Mouse (Mus musculus): ENCODE measurements around the gene Sept1. TPM values are rescaled to one million over a fixed set of nuclear protein-coding genes. Genes with fewer than 3 reads are reported as not detected.
"Not testable (repeated sequence)": the region's sequence is repeated elsewhere in the genome, so short reads cannot be mapped to it uniquely, and the experiment has no call there.

Gene Sept1
- total RNA-seq, 2 experiments from 2014 or later = 3.5 to 6.4 TPM

DNA sequence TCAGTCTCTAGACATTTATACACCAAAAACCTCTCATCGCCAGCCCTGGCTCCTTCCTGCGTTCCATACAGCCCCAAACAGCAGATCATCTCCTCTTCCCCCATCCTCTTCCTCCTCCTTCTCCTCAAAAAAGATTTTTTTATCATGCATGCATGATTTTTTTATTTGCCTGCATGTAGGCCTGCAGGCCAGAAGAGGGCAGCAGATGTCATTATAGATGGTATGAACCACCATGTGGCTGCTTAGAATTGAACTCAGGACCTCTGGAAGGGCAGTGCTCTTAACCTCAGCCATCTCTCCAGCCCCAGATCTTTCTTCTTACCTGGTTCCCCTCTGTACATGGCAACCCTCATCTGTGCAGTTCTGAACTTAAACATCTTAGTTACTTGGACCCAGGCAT is 19.5 kb upstream of the Sept1 start:
- Histone ChIP-seq H3K27ac (no peak overlapping the region; the same call in 1 of the 2 replicates), H3K4me3 (no peak overlapping the region)
- DNase-seq (ENCODE audit: extremely low spot score in 1 of 2, low spot score in 2 of 2) = no peak
- intact Hi-C loops (cut with DNase I) = no loop called here
- peak; percentile 61 for TF ChIP-seq CTCF (IDR thresholded peaks at IDR 0.05)

DNA sequence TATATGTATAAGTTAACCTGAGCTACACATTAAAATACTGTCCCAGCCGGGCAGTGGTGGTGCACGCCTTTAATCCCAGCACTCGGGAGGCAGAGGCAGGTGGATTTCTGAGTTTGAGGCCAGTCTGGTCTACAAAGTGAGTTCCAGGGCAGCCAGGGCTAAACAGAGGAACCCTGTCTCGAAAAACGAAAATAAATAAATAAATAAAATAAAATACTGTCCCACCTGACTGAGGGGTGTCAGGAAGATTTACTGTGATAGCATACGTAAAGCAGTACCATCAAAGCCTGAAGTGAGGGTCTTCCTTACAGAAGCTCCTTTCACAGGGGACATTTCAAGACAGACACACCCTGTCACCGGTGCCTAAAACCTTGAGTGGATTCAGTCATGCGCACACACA is 17.6 kb upstream of the Sept1 start:
- H3K27ac ChIP-seq = not testable (repeated sequence)

DNA sequence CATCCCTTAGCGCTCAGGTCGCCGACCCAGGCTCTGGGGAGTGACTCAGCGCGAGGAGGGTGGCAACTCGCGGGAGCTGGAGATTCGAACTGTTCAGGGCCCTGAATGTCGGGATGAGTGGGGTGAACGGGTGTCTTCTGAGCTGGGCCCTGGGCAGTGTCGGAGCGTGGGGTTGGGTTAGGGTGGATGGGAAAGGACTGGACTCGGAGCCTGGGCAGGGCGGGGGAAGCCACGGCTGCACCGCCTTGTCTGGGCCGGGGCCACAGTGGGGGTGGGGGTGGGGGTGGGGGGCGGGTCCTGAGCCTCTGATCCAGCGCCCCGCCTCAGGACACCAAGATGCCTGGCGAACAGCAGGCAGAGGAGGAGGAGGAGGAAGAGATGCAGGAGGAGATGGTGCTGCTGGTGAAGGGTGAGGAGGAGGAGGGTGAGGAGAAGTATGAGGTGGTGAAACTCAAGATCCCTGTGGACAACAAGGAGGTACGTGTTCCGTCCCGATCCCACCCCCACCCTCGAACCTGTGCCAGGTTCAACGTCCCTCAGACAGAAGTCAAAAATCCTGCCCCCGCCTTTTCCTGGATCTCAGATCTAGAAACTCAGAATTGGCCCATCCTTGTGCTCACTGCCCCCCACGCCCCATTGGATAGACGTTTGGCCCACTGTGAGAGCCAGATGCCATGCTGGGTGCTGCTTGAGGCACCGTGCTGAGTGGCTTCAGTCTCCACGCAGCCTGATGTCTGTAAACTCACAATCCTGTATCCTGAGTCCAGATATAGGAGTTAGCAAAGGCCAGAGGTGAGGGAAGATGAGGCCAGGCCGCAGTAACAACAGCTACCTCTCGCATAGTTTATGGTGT is 12.0 kb upstream of the Sept1 start:
- TF ChIP-seq CTCF (IDR thresholded peaks at IDR 0.05) = no peak
- Histone ChIP-seq H3K27ac (peak overlapping the region; percentile 97), H3K4me3 (peak overlapping the region; percentile 93)
- intact Hi-C loops (cut with DNase I) = no loop called here
- no peak for DNase-seq (ENCODE audit: extremely low spot score in 1 of 2, low spot score in 2 of 2)

More for the DNA sequence above, 17.6 kb upstream of the Sept1 start:
- H3K4me3 ChIP-seq; DNase-seq (ENCODE audit: extremely low spot score in 1 of 2, low spot score in 2 of 2); intact Hi-C loops (cut with DNase I): not testable (repeated sequence)

DNA sequence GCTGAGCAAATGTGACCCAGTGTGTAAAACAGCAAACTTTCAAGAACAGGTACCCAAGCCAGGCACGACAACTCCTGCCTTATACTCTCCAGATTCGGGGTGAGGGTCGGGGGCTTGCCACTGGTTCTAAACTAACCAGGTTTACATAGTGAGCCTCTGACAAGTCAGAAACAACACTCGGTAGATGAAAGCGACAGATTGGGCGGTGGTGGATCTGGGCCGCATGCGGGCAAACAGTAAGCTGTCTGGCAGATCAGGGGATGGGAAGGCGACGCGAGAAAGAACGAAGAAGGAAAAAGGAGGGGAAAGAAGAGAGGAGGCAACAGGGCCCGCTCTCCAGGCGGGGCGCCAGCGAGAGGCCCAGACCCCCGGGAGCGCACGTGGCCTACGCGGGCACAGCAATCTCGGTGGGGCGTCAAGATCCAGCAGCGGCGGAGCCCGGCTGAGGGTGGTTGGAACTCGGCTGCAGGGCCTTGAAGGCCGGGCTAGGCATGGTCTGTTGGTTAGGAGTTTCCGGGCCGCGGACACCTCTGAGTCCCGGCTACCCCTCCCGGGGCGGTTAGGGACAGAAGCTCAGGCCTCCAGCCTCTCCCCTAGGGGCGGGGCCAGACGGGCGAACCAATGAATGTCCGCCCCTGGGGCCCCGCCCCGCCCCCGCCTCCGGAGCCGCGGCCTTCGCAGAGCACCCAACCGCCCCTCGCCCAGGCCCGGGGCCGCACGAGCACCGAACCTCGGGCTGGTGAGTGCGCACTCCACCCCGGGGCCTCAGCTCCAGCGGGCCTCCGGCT is 11.1 kb upstream of the Sept1 start, which contains the start of gene Zfp771:
TSS of gene Zfp771 (plus strand) at position 405 of the 788 bp plus-strand sequence.
- peak; percentile 27 for TF ChIP-seq CTCF (IDR thresholded peaks at IDR 0.05)

DNA sequence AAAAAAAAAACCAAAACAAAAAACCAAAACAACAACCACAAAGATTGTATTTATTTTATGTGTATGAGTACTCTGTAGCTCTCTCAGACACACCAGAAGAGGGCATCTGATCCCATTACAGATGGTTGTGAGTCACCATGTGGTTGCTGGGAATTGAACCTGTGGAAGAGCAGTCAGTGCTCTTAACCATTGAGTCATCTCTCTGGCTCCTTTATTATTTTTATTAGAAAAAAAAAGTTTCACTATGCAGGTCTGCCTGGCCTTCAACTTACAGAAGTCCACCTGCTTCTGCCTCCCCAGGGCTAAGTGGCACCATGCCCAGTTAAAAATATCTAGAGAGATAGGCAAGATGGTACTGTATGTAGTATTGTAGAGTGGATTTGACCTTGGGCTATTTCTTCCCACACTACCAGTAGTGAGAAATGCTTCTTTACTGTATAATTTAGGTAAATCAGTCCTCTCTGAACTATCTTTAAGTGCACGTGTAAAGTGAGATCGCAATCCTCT is 10.5 kb upstream of the Sept1 start:
- no peak; the same call in 1 of the 2 replicates for TF ChIP-seq CTCF (IDR thresholded peaks at IDR 0.05)
- H3K27ac ChIP-seq = peak overlapping the region; percentile 97

More for the DNA sequence above, 11.1 kb upstream of the Sept1 start, which contains the start of gene Zfp771:
- Histone ChIP-seq H3K4me3 (peak within 1 kb of the TSS; percentile 93), H3K27ac (peak within 1 kb of the TSS; percentile 97)
- peak; percentile 92 to 93 for DNase-seq (ENCODE audit: extremely low spot score in 1 of 2, low spot score in 2 of 2)
- intact Hi-C loops (cut with DNase I) = no loop called here

DNA sequence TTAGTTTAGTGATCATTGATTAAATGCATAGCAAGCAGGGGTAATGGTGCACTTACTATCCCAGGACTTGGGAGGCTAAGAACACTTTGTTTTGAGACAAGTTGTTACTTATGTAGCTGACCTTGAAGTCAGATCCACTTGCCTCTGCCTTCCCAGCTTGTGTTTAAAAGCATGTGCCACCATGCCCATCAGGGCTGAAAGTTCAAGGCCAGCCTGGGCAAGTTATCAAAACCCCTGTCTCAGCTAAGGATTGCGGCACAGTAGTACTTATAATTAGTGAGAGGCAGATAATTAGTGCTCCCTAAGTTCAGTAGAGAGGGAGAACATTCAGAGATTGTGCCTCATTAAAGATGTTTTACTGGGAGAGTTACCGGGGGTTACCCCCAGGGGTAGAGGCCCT is 1.8 kb upstream of the Sept1 start:
- H3K4me3 ChIP-seq = no peak overlapping the region
- no peak for DNase-seq (ENCODE audit: extremely low spot score in 1 of 2, low spot score in 2 of 2)
- H3K27ac ChIP-seq = no peak overlapping the region
- no peak for TF ChIP-seq CTCF (IDR thresholded peaks at IDR 0.05)
- intact Hi-C loops (cut with DNase I) = no loop called here

More for the DNA sequence above, 10.5 kb upstream of the Sept1 start:
- H3K4me3 ChIP-seq = peak overlapping the region; percentile 93; the same call in 1 of the 2 replicates
- DNase-seq (ENCODE audit: extremely low spot score in 1 of 2, low spot score in 2 of 2) = no peak
- intact Hi-C loops (cut with DNase I) = no loop called here

DNA sequence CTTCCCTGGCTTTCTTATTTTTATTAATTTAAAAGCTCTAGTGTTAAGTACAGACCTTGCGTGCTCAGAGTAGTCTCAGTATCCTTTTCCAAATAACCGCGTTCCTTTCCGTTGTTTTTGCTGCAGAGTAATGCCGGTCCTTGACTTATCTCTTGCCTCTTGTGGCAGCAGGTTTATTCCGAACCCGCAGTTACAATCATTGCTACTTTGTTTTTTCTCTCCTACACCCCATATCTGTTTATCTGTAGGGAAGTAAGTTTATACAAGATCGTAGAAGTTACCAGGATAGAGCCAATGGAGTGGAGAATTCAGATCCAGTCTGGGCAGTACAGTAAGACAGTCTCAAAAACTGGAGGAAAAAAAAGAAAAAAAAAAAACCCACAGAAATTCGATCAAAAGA is 835 bp upstream of the Sept1 start:
- intact Hi-C loops (cut with DNase I) = no loop called here
- Histone ChIP-seq H3K4me3 (peak overlapping the region; percentile 96), H3K27ac (peak overlapping the region; percentile 93)
- no peak for TF ChIP-seq CTCF (IDR thresholded peaks at IDR 0.05)
- DNase-seq (ENCODE audit: extremely low spot score in 1 of 2, low spot score in 2 of 2) = no peak

DNA sequence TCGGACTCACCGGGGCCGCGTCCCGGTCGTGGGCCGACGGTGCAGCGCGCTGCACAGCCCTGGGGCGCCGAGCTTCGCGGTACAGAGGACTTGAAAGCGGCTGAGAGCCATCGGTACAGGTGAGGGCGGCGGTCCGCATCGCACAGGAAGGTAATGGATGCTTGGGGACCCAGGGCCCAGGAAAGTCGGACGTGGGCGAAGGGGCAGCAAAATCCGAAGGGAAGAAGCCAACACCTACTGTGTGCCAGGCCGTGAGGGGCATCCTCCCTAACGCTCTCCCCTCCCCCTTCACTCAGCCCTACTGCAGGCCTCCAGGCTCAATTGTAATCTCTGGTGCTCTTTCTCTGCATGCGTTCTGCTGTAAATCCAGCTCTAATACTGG is 429 bp upstream of the Sept1 start:
- TF ChIP-seq CTCF (IDR thresholded peaks at IDR 0.05) = no peak
- Histone ChIP-seq H3K4me3 (peak overlapping the region; percentile 96), H3K27ac (peak overlapping the region; percentile 93)
- DNase-seq (ENCODE audit: extremely low spot score in 1 of 2, low spot score in 2 of 2) = no peak
- intact Hi-C loops (cut with DNase I) = no loop called here

DNA sequence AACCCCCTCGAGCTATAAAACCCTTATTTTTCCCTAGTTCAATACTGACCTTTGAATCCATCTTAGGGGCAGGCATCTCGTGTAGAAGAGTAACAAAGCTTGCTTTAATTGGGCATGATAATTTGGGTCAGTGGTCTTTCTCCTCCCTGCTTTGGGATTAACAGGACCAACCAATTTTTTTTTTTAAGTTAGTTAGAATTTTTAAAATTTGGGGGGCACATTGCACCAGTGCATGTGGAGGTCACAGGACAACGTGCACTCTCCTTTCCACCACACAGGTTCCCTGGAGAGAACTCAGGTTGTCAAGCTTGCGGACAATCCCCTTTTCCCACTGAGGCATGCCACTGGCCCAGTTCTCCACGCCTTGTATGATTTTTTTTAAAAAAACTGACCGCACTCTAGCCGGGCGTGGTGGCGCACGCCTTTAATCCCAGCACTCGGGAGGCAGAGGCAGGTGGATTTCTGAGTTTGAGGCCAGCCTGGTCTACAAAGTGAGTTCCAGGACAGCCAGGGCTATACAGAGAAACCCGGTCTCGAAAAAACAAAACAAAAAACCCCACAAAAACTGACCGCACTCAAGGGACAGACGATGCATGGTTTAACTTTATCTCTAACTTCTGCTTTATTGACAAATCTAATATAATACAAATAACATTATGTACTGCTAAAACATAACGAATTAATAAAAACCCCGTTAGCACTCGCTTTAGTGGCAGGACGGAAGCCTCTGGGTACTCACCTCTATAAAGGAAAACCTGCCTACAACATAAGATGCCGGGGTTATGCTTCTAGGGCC is 906 bp downstream of the Sept1 start:
- intact Hi-C loops (cut with DNase I) = no loop called here
- peak overlapping the region; percentile 96 for H3K4me3 ChIP-seq
- H3K27ac ChIP-seq = peak overlapping the region; percentile 93
- no peak for TF ChIP-seq CTCF (IDR thresholded peaks at IDR 0.05)
- DNase-seq (ENCODE audit: extremely low spot score in 1 of 2, low spot score in 2 of 2) = no peak

DNA sequence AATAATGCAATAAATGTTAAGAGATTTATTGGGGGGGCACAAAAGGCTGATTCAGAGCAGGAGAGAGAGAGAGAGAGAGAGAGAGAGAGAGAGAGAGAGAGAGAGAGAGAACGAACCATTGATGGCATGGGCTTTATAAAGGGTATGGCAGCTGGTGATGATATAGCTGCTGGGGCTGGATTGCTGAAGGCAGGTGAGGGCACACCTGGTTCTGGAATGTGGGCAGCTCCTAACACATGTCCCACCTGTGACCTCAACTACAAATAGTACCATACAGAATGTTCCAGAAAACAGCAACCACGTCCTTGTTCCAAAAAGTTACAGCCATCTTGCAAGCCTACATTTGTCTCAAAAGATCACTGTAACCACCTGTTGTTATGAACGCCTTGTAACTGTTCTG is 1.6 kb downstream of the Sept1 start:
- TF ChIP-seq CTCF (IDR thresholded peaks at IDR 0.05) = no peak
- Histone ChIP-seq H3K27ac (no peak overlapping the region), H3K4me3 (peak overlapping the region; percentile 96)
- intact Hi-C loops (cut with DNase I) = no loop called here
- DNase-seq (ENCODE audit: extremely low spot score in 1 of 2, low spot score in 2 of 2) = no peak

DNA sequence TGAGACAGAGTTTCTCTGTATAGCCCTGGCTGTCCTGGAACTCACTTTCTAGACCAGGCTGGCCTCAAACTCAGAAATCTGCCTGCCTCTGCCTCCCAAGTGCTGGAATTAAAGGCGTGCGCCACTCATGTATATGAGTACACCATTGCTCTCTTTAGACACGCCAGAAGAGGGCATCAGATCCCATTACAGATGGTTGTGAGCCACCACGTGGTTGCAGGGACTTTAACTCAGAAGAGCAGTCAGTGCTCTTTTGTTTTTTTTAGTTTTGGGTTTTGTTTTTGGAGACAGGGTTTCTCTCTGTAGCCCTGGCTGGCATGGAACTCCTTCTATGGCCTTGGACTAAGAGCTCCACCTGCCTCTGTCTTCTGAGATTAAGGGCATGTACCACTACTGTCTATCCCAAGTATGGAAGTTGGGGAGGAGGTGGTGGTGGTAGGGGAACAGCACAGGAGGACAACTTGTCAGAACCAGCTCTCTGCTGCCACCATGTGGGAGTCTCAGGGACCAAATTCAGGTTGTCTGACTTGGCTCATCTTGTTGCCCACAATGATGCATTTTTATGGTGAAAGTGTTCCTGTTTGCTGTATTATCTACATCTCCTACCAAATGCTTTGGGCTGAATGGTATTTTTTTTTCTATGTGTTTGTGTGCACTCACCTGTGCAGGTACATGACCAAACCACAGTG is 4.2 kb downstream of the Sept1 start:
- peak; percentile 72 to 81 for DNase-seq (ENCODE audit: extremely low spot score in 1 of 2, low spot score in 2 of 2)
- TF ChIP-seq CTCF (IDR thresholded peaks at IDR 0.05) = peak; percentile 79
- no peak overlapping the region for H3K4me3 ChIP-seq
- H3K27ac ChIP-seq = no peak overlapping the region
- intact Hi-C loops (cut with DNase I) = loop anchor here (2.0 kb wide), 1 partner anchor 14 kb away; no protein-coding TSS in a partner anchor
